Mouse (Mus musculus) limb, embryonic 15.5 days (tissue): ENCODE results near the gene Rtn4rl2. TPM values are rescaled to one million over a fixed set of nuclear protein-coding genes. Genes with fewer than 3 reads are reported as not detected.

Experiments used
- ATAC-seq: fragments of 200-750 bp; cut with Nextera tagmentation; 2 replicates; pipeline ENCODE4 v1.8.0; 2017; ENCODE audit warnings: low read depth, moderate TSS enrichment; ENCODE audit not compliant: insufficient number of reproducible peaks, low FRiP score, low TSS enrichment
- H3K27ac ChIP-seq: fragments of 300-500 bp; sonication (generic); 2 replicates; pipeline ENCODE4 v1.5.1; 2015; ENCODE audit warnings: moderate library complexity, mild to moderate bottlenecking, inconsistent platforms
- H3K27me3 ChIP-seq: fragments of 300-500 bp; sonication (generic); 2 replicates; pipeline ENCODE4 v1.6.1; 2015; ENCODE audit warnings: inconsistent platforms
- H3K36me3 ChIP-seq: fragments of 300-500 bp; sonication (generic); 2 replicates; pipeline ENCODE4 v1.6.1; 2015; ENCODE audit warnings: inconsistent platforms
- H3K4me1 ChIP-seq: fragments of 300-500 bp; sonication (generic); 2 replicates; pipeline ENCODE4 v1.6.1; 2015; ENCODE audit warnings: inconsistent platforms
- H3K4me2 ChIP-seq: fragments of 300-500 bp; sonication (generic); 2 replicates; pipeline ENCODE4 v1.6.1; 2015; ENCODE audit warnings: mild to moderate bottlenecking, inconsistent platforms
- H3K4me3 ChIP-seq: fragments of 300-500 bp; sonication (generic); 2 replicates; pipeline ENCODE4 v1.5.1; 2015; ENCODE audit warnings: mild to moderate bottlenecking, inconsistent platforms
- H3K9ac ChIP-seq: fragments of 300-500 bp; sonication (generic); 2 replicates; pipeline ENCODE4 v1.6.1; 2015; ENCODE audit warnings: inconsistent platforms
- H3K9me3 ChIP-seq: fragments of 300-500 bp; sonication (generic); 2 replicates; pipeline ENCODE4 v1.6.1; 2016; ENCODE audit warnings: inconsistent platforms
- WGBS: fragments of 180-500 bp; shearing (Covaris S2); methylation state at CpG from one replicate; pipeline ENCODE4 v1.1.7; 2015; 5-methylcytosine and 5-hydroxymethylcytosine counted together
- polyA plus RNA-seq: library from polyadenylated mRNA; unstranded; fragments of >200 nt; fragmentation: Nextera tagmentation; extraction: Ambion mirVana; gene quantifications from 2 replicates; pipeline ENCODE4 v1.2.1, GENCODE M21; 2015

Rtn4rl2 gene
- polyA plus RNA-seq, 1 experiment from 2014 or later: 0.96 TPM

GRCm38 (mm10) chr2:84895495-84896198 is 9.1 kb upstream of the Rtn4rl2 start:
- Histone ChIP-seq H3K27me3 (peaks cover 20% of the 10 kb centered on the region), H3K9ac (no peak overlapping the region), H3K27ac (no peak overlapping the region), H3K4me2 (no peak overlapping the region), H3K36me3 (no peaks in the 10 kb centered on the region), H3K4me1 (no peaks in the 10 kb centered on the region), H3K4me3 (no peak overlapping the region), H3K9me3 (no peaks in the 10 kb centered on the region)
- ATAC-seq: no peak
- WGBS: 39% methylated on average over 4 of the region's 4 CpGs

- no peak overlapping the region for H3K4me3 ChIP-seq
- peaks cover 38% of the 10 kb centered on the region for H3K27me3 ChIP-seq
- no peaks in the 10 kb centered on the region for H3K9me3 ChIP-seq
- no peak overlapping the region for H3K27ac ChIP-seq
- no peaks in the 10 kb centered on the region for H3K36me3 ChIP-seq
- no peak overlapping the region for H3K9ac ChIP-seq
- H3K4me2 ChIP-seq: no peak overlapping the region
- 43% methylated on average over 6 of the region's 6 CpGs for WGBS
- no peak for ATAC-seq
- H3K4me1 ChIP-seq: peaks cover 13% of the 10 kb centered on the region
Observed at GRCm38 (mm10) chr2:84893359-84893758, 6.8 kb upstream of the Rtn4rl2 start.

GRCm38 (mm10) chr2:84890045-84890340 is 3.5 kb upstream of the Rtn4rl2 start:
- Histone ChIP-seq H3K9ac (no peak overlapping the region), H3K36me3 (no peaks in the 10 kb centered on the region), H3K4me2 (no peak overlapping the region), H3K27ac (no peak overlapping the region), H3K4me3 (no peak overlapping the region), H3K9me3 (no peaks in the 10 kb centered on the region), H3K27me3 (peaks cover 71% of the 10 kb centered on the region), H3K4me1 (peaks cover 42% of the 10 kb centered on the region)
- no peak for ATAC-seq
- WGBS: 1% methylated on average over 5 of the region's 5 CpGs

GRCm38 (mm10) chr2:84889316-84890044 is 3.0 kb upstream of the Rtn4rl2 start:
- Histone ChIP-seq H3K4me3 (peak overlapping the region; percentile 25), H3K4me1 (peaks cover 42% of the 10 kb centered on the region), H3K27ac (no peak overlapping the region), H3K36me3 (no peaks in the 10 kb centered on the region), H3K9ac (no peak overlapping the region), H3K27me3 (peaks cover 76% of the 10 kb centered on the region), H3K4me2 (peak overlapping the region; percentile 40), H3K9me3 (no peaks in the 10 kb centered on the region)
- no peak for ATAC-seq
- WGBS: 11% methylated on average over 14 of the region's 14 CpGs

- no peak for ATAC-seq
- H3K9ac ChIP-seq: no peak overlapping the region
- 2% methylated on average over 28 of the region's 28 CpGs for WGBS
Observed at GRCm38 (mm10) chr2:84888657-84889315, 2.3 kb upstream of the Rtn4rl2 start.

GRCm38 (mm10) chr2:84887411-84888271 is 1.1 kb upstream of the Rtn4rl2 start:
- no peak for ATAC-seq
- H3K9me3 ChIP-seq: no peaks in the 10 kb centered on the region
- H3K4me1 ChIP-seq: peaks cover 54% of the 10 kb centered on the region
- H3K36me3 ChIP-seq: no peaks in the 10 kb centered on the region
- H3K9ac ChIP-seq: 0 out of 2 replicates have a peak overlapping the region, but pooled peaks have one; percentile 7
- peaks cover 89% of the 10 kb centered on the region for H3K27me3 ChIP-seq
- H3K4me2 ChIP-seq: peak overlapping the region; percentile 84
- 1% methylated on average over 58 of the region's 58 CpGs for WGBS
- H3K27ac ChIP-seq: no peak overlapping the region
- peak overlapping the region; percentile 57 for H3K4me3 ChIP-seq

More at GRCm38 (mm10) chr2:84888657-84889315, 2.3 kb upstream of the Rtn4rl2 start:
- Histone ChIP-seq H3K27ac (no peak overlapping the region), H3K4me3 (peak overlapping the region; percentile 25), H3K4me1 (peaks cover 43% of the 10 kb centered on the region), H3K27me3 (peaks cover 83% of the 10 kb centered on the region), H3K36me3 (no peaks in the 10 kb centered on the region), H3K4me2 (peak overlapping the region; percentile 40), H3K9me3 (no peaks in the 10 kb centered on the region)

GRCm38 (mm10) chr2:84886821-84887281 is 341 bp upstream of the Rtn4rl2 start:
- WGBS: under 1% methylated on average over 32 of the region's 39 CpGs
- H3K36me3 ChIP-seq: no peaks in the 10 kb centered on the region
- H3K9me3 ChIP-seq: no peaks in the 10 kb centered on the region
- H3K4me1 ChIP-seq: peaks cover 56% of the 10 kb centered on the region
- H3K4me3 ChIP-seq: peak overlapping the region; percentile 57
- 0 out of 2 replicates have a peak overlapping the region, but pooled peaks have one; percentile 37 for H3K9ac ChIP-seq
- no peak for ATAC-seq
- peak overlapping the region; percentile 84 for H3K4me2 ChIP-seq
- peaks cover 95% of the 10 kb centered on the region for H3K27me3 ChIP-seq
- no peak overlapping the region for H3K27ac ChIP-seq

GRCm38 (mm10) chr2:84885084-84886055 is 1.1 kb downstream of the Rtn4rl2 start:
- Histone ChIP-seq H3K9me3 (no peaks in the 10 kb centered on the region), H3K4me1 (peaks cover 56% of the 10 kb centered on the region), H3K27ac (no peak overlapping the region), H3K27me3 (peaks cover 95% of the 10 kb centered on the region), H3K36me3 (no peaks in the 10 kb centered on the region), H3K9ac (no peak overlapping the region), H3K4me3 (no peak overlapping the region), H3K4me2 (peak overlapping the region; percentile 84; the same call in 1 of the 2 replicates)
- 9% methylated on average over 20 of the region's 23 CpGs for whole genome bisulfite sequencing
- ATAC-seq: no peak

- ATAC-seq: no peak
- Histone ChIP-seq H3K9ac (no peak overlapping the region), H3K4me3 (no peak overlapping the region), H3K4me2 (no peak overlapping the region), H3K27me3 (peaks cover 97% of the 10 kb centered on the region), H3K27ac (no peak overlapping the region), H3K36me3 (no peaks in the 10 kb centered on the region), H3K4me1 (peaks cover 53% of the 10 kb centered on the region), H3K9me3 (no peaks in the 10 kb centered on the region)
- 41% methylated on average over 4 of the region's 4 CpGs for WGBS
Observed at GRCm38 (mm10) chr2:84884611-84885010, 1.9 kb downstream of the Rtn4rl2 start.

GRCm38 (mm10) chr2:84883942-84884341 is 2.6 kb downstream of the Rtn4rl2 start:
- Histone ChIP-seq H3K4me1 (peaks cover 46% of the 10 kb centered on the region), H3K9ac (no peak overlapping the region), H3K27ac (no peak overlapping the region), H3K4me3 (no peak overlapping the region), H3K27me3 (peaks cover 90% of the 10 kb centered on the region), H3K9me3 (no peaks in the 10 kb centered on the region), H3K36me3 (no peaks in the 10 kb centered on the region), H3K4me2 (no peak overlapping the region)
- WGBS: 63% methylated on average over 4 of the region's 4 CpGs
- no peak for ATAC-seq
